Mouse (Mus musculus): ENCODE measurements at regions not wholly inside any gene's neighbourhood (a gene's known extent, or its start where the extent isn't known, plus 50 kb on each side); places are given as distances from the start of the nearest gene placed in this dataset.

- WGBS: 32% methylated on average over 11 of the region's 11 CpGs
- Histone ChIP-seq H3K36me3 (ENCODE audit: control insufficient read depth, insufficient read depth, low read length) (no peaks in the 10 kb centered on the region), H3K4me1 (ENCODE audit: control insufficient read depth, insufficient read depth, insufficient read length, low read length) (no peaks in the 10 kb centered on the region), H3K27me3 (ENCODE audit: control insufficient read depth, insufficient read depth, low read length) (no peaks in the 10 kb centered on the region), H3K27ac (ENCODE audit: insufficient read depth, low read depth, low read length) (no peak overlapping the region), H3K4me3 (ENCODE audit: low read depth, low read length) (no peak overlapping the region)
- TF ChIP-seq POLR2A (IDR thresholded peaks at IDR 0.05; ENCODE audit: low read depth, low read length): no peak
- TF ChIP-seq CTCF (IDR thresholded peaks at IDR 0.05; ENCODE audit: extremely low read depth, insufficient read length, insufficient replicate concordance, low read depth, low read length): no peak
Measured at GRCm38 (mm10) chr4:52036765-52037353, 402.2 kb upstream of the Smc2 start.

DNA sequence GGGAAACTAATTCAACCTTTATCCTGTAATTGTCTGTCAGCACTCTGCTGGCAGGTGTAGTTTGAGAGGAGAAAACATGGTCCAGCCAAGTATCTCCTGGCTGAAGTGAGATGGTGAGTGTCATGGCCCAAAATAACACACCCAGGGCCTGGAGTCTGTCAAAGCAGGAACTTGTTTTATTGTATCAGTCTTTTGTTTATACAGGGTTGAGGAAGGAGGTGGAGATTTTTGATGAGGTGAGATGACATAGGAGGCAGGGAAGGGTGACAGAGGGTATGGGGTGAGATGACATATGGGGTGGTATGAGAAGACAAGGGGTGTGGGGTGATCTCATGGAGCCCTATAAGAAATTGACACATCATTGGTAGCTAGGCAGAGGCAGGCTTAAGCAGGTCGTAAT, 395.6 kb upstream of the Smc2 start:
- Histone ChIP-seq H3K27me3 (ENCODE audit: control insufficient read depth, insufficient read depth, low read length) (no peaks in the 10 kb centered on the region), H3K36me3 (ENCODE audit: control insufficient read depth, insufficient read depth, low read length) (no peaks in the 10 kb centered on the region), H3K27ac (ENCODE audit: insufficient read depth, low read depth, low read length) (no peak overlapping the region), H3K4me3 (ENCODE audit: low read depth, low read length) (no peak overlapping the region), H3K4me1 (ENCODE audit: control insufficient read depth, insufficient read depth, insufficient read length, low read length) (no peaks in the 10 kb centered on the region)
- TF ChIP-seq CTCF (IDR thresholded peaks at IDR 0.05; ENCODE audit: extremely low read depth, insufficient read length, insufficient replicate concordance, low read depth, low read length) (no peak), POLR2A (IDR thresholded peaks at IDR 0.05; ENCODE audit: low read depth, low read length) (no peak)
- WGBS: 84% methylated on average over 1 of the region's 1 CpGs

DNA sequence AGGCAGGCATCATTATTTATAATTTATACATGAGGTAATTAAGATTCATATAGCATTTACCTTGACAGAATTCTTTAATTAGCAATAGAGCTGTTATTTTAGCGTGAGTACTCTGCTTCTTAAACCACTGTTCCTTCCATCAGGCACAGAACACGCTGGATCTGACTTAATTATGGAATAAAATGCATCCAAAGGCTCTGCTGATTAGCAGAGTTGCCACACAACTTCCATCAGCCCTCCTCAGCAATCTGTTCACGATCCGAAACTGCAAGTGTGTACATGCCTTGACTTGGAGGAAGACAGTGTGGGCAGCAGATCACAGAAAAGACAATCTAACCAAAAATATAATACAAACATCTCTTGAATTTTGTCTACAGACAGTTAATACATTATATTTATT, 388.1 kb upstream of the Smc2 start:
- no peaks in the 10 kb centered on the region for H3K4me1 ChIP-seq (ENCODE audit: control insufficient read depth, insufficient read depth, insufficient read length, low read length)
- H3K4me3 ChIP-seq (ENCODE audit: low read depth, low read length): no peak overlapping the region
- H3K27me3 ChIP-seq (ENCODE audit: control insufficient read depth, insufficient read depth, low read length): no peaks in the 10 kb centered on the region
- TF ChIP-seq POLR2A (IDR thresholded peaks at IDR 0.05; ENCODE audit: low read depth, low read length) (no peak), CTCF (IDR thresholded peaks at IDR 0.05; ENCODE audit: extremely low read depth, insufficient read length, insufficient replicate concordance, low read depth, low read length) (no peak)
- no peak overlapping the region for H3K27ac ChIP-seq (ENCODE audit: insufficient read depth, low read depth, low read length)
- 76% methylated on average over 4 of the region's 4 CpGs for WGBS
- H3K36me3 ChIP-seq (ENCODE audit: control insufficient read depth, insufficient read depth, low read length): no peaks in the 10 kb centered on the region

GRCm38 (mm10) chr4:52056031-52056430, 383.0 kb upstream of the Smc2 start:
- Histone ChIP-seq H3K27me3 (ENCODE audit: control insufficient read depth, insufficient read depth, low read length) (no peaks in the 10 kb centered on the region), H3K4me1 (ENCODE audit: control insufficient read depth, insufficient read depth, insufficient read length, low read length) (no peaks in the 10 kb centered on the region), H3K4me3 (ENCODE audit: low read depth, low read length) (no peak overlapping the region), H3K27ac (ENCODE audit: insufficient read depth, low read depth, low read length) (no peak overlapping the region), H3K36me3 (ENCODE audit: control insufficient read depth, insufficient read depth, low read length) (no peaks in the 10 kb centered on the region)
- no peak for TF ChIP-seq POLR2A (IDR thresholded peaks at IDR 0.05; ENCODE audit: low read depth, low read length)
- no peak for TF ChIP-seq CTCF (IDR thresholded peaks at IDR 0.05; ENCODE audit: extremely low read depth, insufficient read length, insufficient replicate concordance, low read depth, low read length)

GRCm38 (mm10) chr4:52060031-52060430, 379.0 kb upstream of the Smc2 start:
- TF ChIP-seq POLR2A (IDR thresholded peaks at IDR 0.05; ENCODE audit: low read depth, low read length): no peak
- no peak for TF ChIP-seq CTCF (IDR thresholded peaks at IDR 0.05; ENCODE audit: extremely low read depth, insufficient read length, insufficient replicate concordance, low read depth, low read length)
- no peaks in the 10 kb centered on the region for H3K27me3 ChIP-seq (ENCODE audit: control insufficient read depth, insufficient read depth, low read length)
- H3K4me1 ChIP-seq (ENCODE audit: control insufficient read depth, insufficient read depth, insufficient read length, low read length): no peaks in the 10 kb centered on the region
- no peak overlapping the region for H3K27ac ChIP-seq (ENCODE audit: insufficient read depth, low read depth, low read length)
- 66% methylated on average over 3 of the region's 3 CpGs for WGBS
- H3K4me3 ChIP-seq (ENCODE audit: low read depth, low read length): no peak overlapping the region
- H3K36me3 ChIP-seq (ENCODE audit: control insufficient read depth, insufficient read depth, low read length): no peaks in the 10 kb centered on the region

DNA sequence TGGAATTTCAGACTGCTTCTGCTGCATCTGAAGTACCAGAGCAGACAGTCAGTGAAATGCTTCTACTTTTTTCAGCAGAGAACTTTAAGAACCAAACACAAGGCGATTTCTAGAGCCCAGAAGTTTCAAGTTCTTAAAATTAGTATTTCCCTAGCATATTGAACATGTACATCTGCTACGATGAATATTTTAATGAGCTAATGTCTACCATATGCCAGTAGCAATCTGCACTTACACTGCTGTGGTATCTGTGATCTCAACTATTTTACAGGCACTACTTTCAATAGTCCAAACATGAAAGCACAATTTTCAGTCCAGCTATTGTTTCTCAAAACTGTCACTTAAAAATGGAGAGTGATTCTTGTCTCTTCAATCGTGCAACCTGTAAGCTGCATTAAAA, 339.9 kb upstream of the Smc2 start:
- H3K36me3 ChIP-seq (ENCODE audit: control insufficient read depth, insufficient read depth, low read length): no peaks in the 10 kb centered on the region
- TF ChIP-seq POLR2A (IDR thresholded peaks at IDR 0.05; ENCODE audit: low read depth, low read length): no peak
- no peak for TF ChIP-seq CTCF (IDR thresholded peaks at IDR 0.05; ENCODE audit: extremely low read depth, insufficient read length, insufficient replicate concordance, low read depth, low read length)

GRCm38 (mm10) chr4:52105887-52106286, 333.2 kb upstream of the Smc2 start:
- Histone ChIP-seq H3K27ac (ENCODE audit: insufficient read depth, low read depth, low read length) (no peak overlapping the region), H3K4me1 (ENCODE audit: control insufficient read depth, insufficient read depth, insufficient read length, low read length) (no peaks in the 10 kb centered on the region), H3K27me3 (ENCODE audit: control insufficient read depth, insufficient read depth, low read length) (no peaks in the 10 kb centered on the region), H3K4me3 (ENCODE audit: low read depth, low read length) (no peak overlapping the region), H3K36me3 (ENCODE audit: control insufficient read depth, insufficient read depth, low read length) (no peaks in the 10 kb centered on the region)
- 33% methylated on average over 12 of the region's 12 CpGs for WGBS
- no peak for TF ChIP-seq POLR2A (IDR thresholded peaks at IDR 0.05; ENCODE audit: low read depth, low read length)
- no peak for TF ChIP-seq CTCF (IDR thresholded peaks at IDR 0.05; ENCODE audit: extremely low read depth, insufficient read length, insufficient replicate concordance, low read depth, low read length)

More for the DNA sequence above, 339.9 kb upstream of the Smc2 start:
- Histone ChIP-seq H3K4me3 (ENCODE audit: low read depth, low read length) (no peak overlapping the region), H3K27ac (ENCODE audit: insufficient read depth, low read depth, low read length) (no peak overlapping the region), H3K27me3 (ENCODE audit: control insufficient read depth, insufficient read depth, low read length) (no peaks in the 10 kb centered on the region), H3K4me1 (ENCODE audit: control insufficient read depth, insufficient read depth, insufficient read length, low read length) (no peaks in the 10 kb centered on the region)
- 67% methylated on average over 3 of the region's 3 CpGs for WGBS
